Mouse (Mus musculus): ENCODE results near the gene Fgfr2. TPM values are rescaled to one million over a fixed set of nuclear protein-coding genes. Genes with fewer than 3 reads are reported as not detected.

The Fgfr2 gene
- polyA plus RNA-seq, 1 experiment: 114 TPM

GRCm38 (mm10) chr7:130965909-130966365 is 2157.2 kb downstream of the Fgfr2 start:
- H3K4me3 ChIP-seq (replicated peaks; ENCODE audit: extremely low read depth, low read depth, low read length): no peak overlapping the region
- TF ChIP-seq CTCF (IDR thresholded peaks at IDR 0.05; ENCODE audit: insufficient read depth, low read length) (no peak), POLR2A (IDR thresholded peaks at IDR 0.05; ENCODE audit: borderline replicate concordance, extremely low read depth, low read depth, low read length) (no peak)
- 71% methylated on average over 4 of the region's 4 CpGs for WGBS
- no peak for DNase-seq
- peaks cover 3% of the 10 kb centered on the region; the same call in 1 of the 2 replicates for H3K4me1 ChIP-seq (ENCODE audit: control insufficient read depth, insufficient read depth, low read length)

GRCm38 (mm10) chr7:130965396-130965795 is 2157.8 kb downstream of the Fgfr2 start:
- Histone ChIP-seq H3K4me3 (replicated peaks; ENCODE audit: extremely low read depth, low read depth, low read length) (no peak overlapping the region), H3K4me1 (ENCODE audit: control insufficient read depth, insufficient read depth, low read length) (peaks cover 3% of the 10 kb centered on the region; the same call in 1 of the 2 replicates)
- TF ChIP-seq POLR2A (IDR thresholded peaks at IDR 0.05; ENCODE audit: borderline replicate concordance, extremely low read depth, low read depth, low read length) (no peak), CTCF (IDR thresholded peaks at IDR 0.05; ENCODE audit: insufficient read depth, low read length) (no peak)
- no peak for DNase-seq
- WGBS: 93% methylated on average over 4 of the region's 4 CpGs

GRCm38 (mm10) chr7:130964686-130965085 is 2158.5 kb downstream of the Fgfr2 start:
- WGBS: 20% methylated on average over 5 of the region's 5 CpGs
- Histone ChIP-seq H3K4me3 (replicated peaks; ENCODE audit: extremely low read depth, low read depth, low read length) (no peak overlapping the region), H3K4me1 (ENCODE audit: control insufficient read depth, insufficient read depth, low read length) (peaks cover 5% of the 10 kb centered on the region; the same call in 1 of the 2 replicates)
- TF ChIP-seq CTCF (IDR thresholded peaks at IDR 0.05; ENCODE audit: insufficient read depth, low read length) (no peak), POLR2A (IDR thresholded peaks at IDR 0.05; ENCODE audit: borderline replicate concordance, extremely low read depth, low read depth, low read length) (no peak)
- DNase-seq: no peak

- Histone ChIP-seq H3K4me3 (replicated peaks; ENCODE audit: extremely low read depth, low read depth, low read length) (no peak overlapping the region), H3K4me1 (ENCODE audit: control insufficient read depth, insufficient read depth, low read length) (peaks cover 5% of the 10 kb centered on the region; the same call in 1 of the 2 replicates)
- no peak for DNase-seq
- TF ChIP-seq POLR2A (IDR thresholded peaks at IDR 0.05; ENCODE audit: borderline replicate concordance, extremely low read depth, low read depth, low read length) (no peak), CTCF (IDR thresholded peaks at IDR 0.05; ENCODE audit: insufficient read depth, low read length) (no peak)
- WGBS: 59% methylated on average over 6 of the region's 6 CpGs
These were observed 2161.7 kb downstream of the Fgfr2 start for GRCm38 (mm10) chr7:130961429-130961828.

GRCm38 (mm10) chr7:130959868-130960267 is 2163.3 kb downstream of the Fgfr2 start:
- no peak for TF ChIP-seq CTCF (IDR thresholded peaks at IDR 0.05; ENCODE audit: insufficient read depth, low read length)
- TF ChIP-seq POLR2A (IDR thresholded peaks at IDR 0.05; ENCODE audit: borderline replicate concordance, extremely low read depth, low read depth, low read length): no peak
- Histone ChIP-seq H3K4me1 (ENCODE audit: control insufficient read depth, insufficient read depth, low read length) (peaks cover 5% of the 10 kb centered on the region; the same call in 1 of the 2 replicates), H3K4me3 (replicated peaks; ENCODE audit: extremely low read depth, low read depth, low read length) (no peak overlapping the region)
- DNase-seq: no peak
- WGBS: 31% methylated on average over 7 of the region's 7 CpGs

- 79% methylated on average over 7 of the region's 7 CpGs for WGBS
- no peak overlapping the region for H3K4me3 ChIP-seq (replicated peaks; ENCODE audit: extremely low read depth, low read depth, low read length)
- no peak for DNase-seq
- TF ChIP-seq CTCF (IDR thresholded peaks at IDR 0.05; ENCODE audit: insufficient read depth, low read length) (no peak), POLR2A (IDR thresholded peaks at IDR 0.05; ENCODE audit: borderline replicate concordance, extremely low read depth, low read depth, low read length) (no peak)
- peaks cover 2% of the 10 kb centered on the region; the same call in 1 of the 2 replicates for H3K4me1 ChIP-seq (ENCODE audit: control insufficient read depth, insufficient read depth, low read length)
These were observed 2164.6 kb downstream of the Fgfr2 start for GRCm38 (mm10) chr7:130958551-130958950.

- H3K4me3 ChIP-seq (replicated peaks; ENCODE audit: extremely low read depth, low read depth, low read length): no peak overlapping the region
- no peaks in the 10 kb centered on the region for H3K4me1 ChIP-seq (ENCODE audit: control insufficient read depth, insufficient read depth, low read length)
- WGBS: 82% methylated on average over 10 of the region's 10 CpGs
- DNase-seq: no peak
- no peak for TF ChIP-seq CTCF (IDR thresholded peaks at IDR 0.05; ENCODE audit: insufficient read depth, low read length)
These were observed 2169.0 kb downstream of the Fgfr2 start for GRCm38 (mm10) chr7:130954177-130954601.

GRCm38 (mm10) chr7:130953376-130953775 is 2169.8 kb downstream of the Fgfr2 start:
- H3K4me3 ChIP-seq (replicated peaks; ENCODE audit: extremely low read depth, low read depth, low read length): no peak overlapping the region
- H3K4me1 ChIP-seq (ENCODE audit: control insufficient read depth, insufficient read depth, low read length): peaks cover 4% of the 10 kb centered on the region; the same call in 1 of the 2 replicates
- TF ChIP-seq CTCF (IDR thresholded peaks at IDR 0.05; ENCODE audit: insufficient read depth, low read length) (no peak), POLR2A (IDR thresholded peaks at IDR 0.05; ENCODE audit: borderline replicate concordance, extremely low read depth, low read depth, low read length) (no peak)
- DNase-seq: no peak
- WGBS: 86% methylated on average over 10 of the region's 10 CpGs

- no peak for DNase-seq
- Histone ChIP-seq H3K4me1 (ENCODE audit: control insufficient read depth, insufficient read depth, low read length) (peaks cover 4% of the 10 kb centered on the region; the same call in 1 of the 2 replicates), H3K4me3 (replicated peaks; ENCODE audit: extremely low read depth, low read depth, low read length) (no peak overlapping the region)
- TF ChIP-seq CTCF (IDR thresholded peaks at IDR 0.05; ENCODE audit: insufficient read depth, low read length): no peak
- TF ChIP-seq POLR2A (IDR thresholded peaks at IDR 0.05; ENCODE audit: borderline replicate concordance, extremely low read depth, low read depth, low read length): no peak
- WGBS: 90% methylated on average over 5 of the region's 5 CpGs
These were observed 2172.1 kb downstream of the Fgfr2 start for GRCm38 (mm10) chr7:130951004-130951403.

GRCm38 (mm10) chr7:130950482-130950881 is 2172.7 kb downstream of the Fgfr2 start:
- WGBS: 90% methylated on average over 7 of the region's 7 CpGs
- TF ChIP-seq POLR2A (IDR thresholded peaks at IDR 0.05; ENCODE audit: borderline replicate concordance, extremely low read depth, low read depth, low read length) (no peak), CTCF (IDR thresholded peaks at IDR 0.05; ENCODE audit: insufficient read depth, low read length) (no peak)
- no peak for DNase-seq
- Histone ChIP-seq H3K4me3 (replicated peaks; ENCODE audit: extremely low read depth, low read depth, low read length) (no peak overlapping the region), H3K4me1 (ENCODE audit: control insufficient read depth, insufficient read depth, low read length) (peaks cover 4% of the 10 kb centered on the region; the same call in 1 of the 2 replicates)
